ENCODE assay signal across 27 mouse cellular contexts in genomic region chr2:101080231-101080630, GRCm38 (mm10).
"Had no signal": no experiment of that assay in that cellular context is flagged by ENCODE, and none has a peak within 500 bp of the region (broad histone marks: within the 10 kb centered on the region; RNA-seq: fewer than 3 reads in every experiment).

No protein-coding gene starts in this region.

- H3K36me3 ChIP-seq: heart, embryonic 13.5 days; heart, embryonic 15.5 days; hindbrain, embryonic 12.5 days; kidney, embryonic 15.5 days; limb, embryonic 13.5 days; limb, embryonic 15.5 days; liver, embryonic 12.5 days had no signal

- H3K27ac ChIP-seq: heart, adult 2 months; heart, embryonic 13.5 days; heart, embryonic 15.5 days; hindbrain, embryonic 12.5 days; hindbrain, embryonic 14.5 days; kidney, embryonic 15.5 days; kidney, postnatal 0 days; limb, embryonic 13.5 days; limb, embryonic 15.5 days; liver, embryonic 12.5 days; liver, embryonic 14.5 days had no signal

- H3K9ac ChIP-seq: heart, embryonic 13.5 days; heart, embryonic 15.5 days; hindbrain, embryonic 12.5 days; hindbrain, embryonic 14.5 days; kidney, embryonic 15.5 days; limb, embryonic 13.5 days; limb, embryonic 15.5 days; liver, embryonic 12.5 days; liver, embryonic 14.5 days had no signal

- ATAC-seq: hindbrain, embryonic 16.5 days; intestine, embryonic 16.5 days; liver, embryonic 12.5 days had no signal

- H3K27me3 ChIP-seq: heart, embryonic 13.5 days; heart, embryonic 15.5 days; hindbrain, embryonic 12.5 days; kidney, embryonic 15.5 days; limb, embryonic 13.5 days; limb, embryonic 15.5 days; liver, embryonic 12.5 days had no signal

- H3K4me1 ChIP-seq: heart, embryonic 13.5 days; heart, embryonic 15.5 days; hindbrain, embryonic 12.5 days; kidney, embryonic 15.5 days; limb, embryonic 13.5 days; limb, embryonic 15.5 days; liver, embryonic 12.5 days had no signal

- H3K4me3 ChIP-seq: heart, adult 2 months; heart, embryonic 13.5 days; heart, embryonic 15.5 days; hindbrain, embryonic 12.5 days; kidney, embryonic 15.5 days; limb, embryonic 13.5 days; limb, embryonic 15.5 days; liver, embryonic 12.5 days had no signal

- H3K9me3 ChIP-seq: heart, embryonic 13.5 days; heart, embryonic 15.5 days; hindbrain, embryonic 12.5 days; kidney, embryonic 15.5 days; limb, embryonic 13.5 days; limb, embryonic 15.5 days; liver, embryonic 12.5 days had no signal

- DNase-seq: gastrocnemius, postnatal 14 days; gastrocnemius, postnatal 36 days; heart, adult 11 months; heart, adult 2 months; heart, postnatal 14 days; heart, postnatal 36 days; kidney, adult 11 months; kidney, adult 2 months; kidney, adult 9 months; kidney, postnatal 14 days; kidney, postnatal 36 days; layer of hippocampus, adult 9-11 months; layer of hippocampus, postnatal 36 days; left cerebral cortex, postnatal 4 days had no signal

- H3K4me2 ChIP-seq: heart, embryonic 11.5 days; heart, embryonic 13.5 days; heart, embryonic 15.5 days; hindbrain, embryonic 12.5 days; hindbrain, embryonic 14.5 days; kidney, embryonic 15.5 days; limb, embryonic 13.5 days; limb, embryonic 15.5 days; liver, embryonic 12.5 days had no signal
